Mouse (Mus musculus) embryo, embryonic 9.5 days (tissue): ENCODE measurements around the gene Gpr161.

Experiments used
- DNase-seq: peaks from one replicate; pipeline ENCODE4 v3.0.0-alpha.2; 2017; ENCODE audit errors: extremely low spot score

The Gpr161 gene

GRCm38 (mm10) chr1:165295489-165295888, at the start of gene Gpr161:
Gene Gpr161, plus strand, starts transcription at chr1:165295789.
- DNase-seq: no peak

GRCm38 (mm10) chr1:165246587-165246986, 49.0 kb upstream of the Gpr161 start:
- no peak for DNase-seq

GRCm38 (mm10) chr1:165247085-165247484, 48.5 kb upstream of the Gpr161 start:
- no peak for DNase-seq

- no peak for DNase-seq
These were observed 47.8 kb upstream of the Gpr161 start for GRCm38 (mm10) chr1:165247788-165248187.

- no peak for DNase-seq
These were observed 46.7 kb upstream of the Gpr161 start for GRCm38 (mm10) chr1:165248842-165249241.

- no peak for DNase-seq
These were observed 45.0 kb upstream of the Gpr161 start for GRCm38 (mm10) chr1:165250546-165250945.

GRCm38 (mm10) chr1:165252027-165252671, 43.4 kb upstream of the Gpr161 start:
- peak; percentile 63 for DNase-seq

- DNase-seq: no peak
These were observed 20.6 kb upstream of the Gpr161 start for GRCm38 (mm10) chr1:165274946-165275345.

- DNase-seq: no peak
These were observed 14.8 kb upstream of the Gpr161 start for GRCm38 (mm10) chr1:165280741-165281140.

- DNase-seq: peak; percentile 80
These were observed 14.0 kb upstream of the Gpr161 start for GRCm38 (mm10) chr1:165281351-165282221.

- DNase-seq: no peak
These were observed 13.2 kb upstream of the Gpr161 start for GRCm38 (mm10) chr1:165282222-165282966.

GRCm38 (mm10) chr1:165282967-165283345, 12.6 kb upstream of the Gpr161 start:
- DNase-seq: no peak

GRCm38 (mm10) chr1:165284096-165284495, 11.5 kb upstream of the Gpr161 start:
- DNase-seq: no peak

GRCm38 (mm10) chr1:165288165-165288564, 7.4 kb upstream of the Gpr161 start:
- no peak for DNase-seq

GRCm38 (mm10) chr1:165289831-165290230, 5.8 kb upstream of the Gpr161 start:
- no peak for DNase-seq

- no peak for DNase-seq
These were observed 4.0 kb upstream of the Gpr161 start for GRCm38 (mm10) chr1:165291606-165292005.

- no peak for DNase-seq
These were observed 5.5 kb downstream of the Gpr161 start for GRCm38 (mm10) chr1:165301108-165301507.

- no peak for DNase-seq
These were observed 6.0 kb downstream of the Gpr161 start for GRCm38 (mm10) chr1:165301567-165301966.

- no peak for DNase-seq
These were observed 7.0 kb downstream of the Gpr161 start for GRCm38 (mm10) chr1:165302455-165303208.

- DNase-seq: no peak
These were observed 7.6 kb downstream of the Gpr161 start for GRCm38 (mm10) chr1:165303209-165303608.

- DNase-seq: no peak
These were observed 8.8 kb downstream of the Gpr161 start for GRCm38 (mm10) chr1:165304341-165304740.

- DNase-seq: no peak
These were observed 12.6 kb downstream of the Gpr161 start for GRCm38 (mm10) chr1:165308180-165308579.
